26 mouse cellular contexts compared by ENCODE assay signal in the genomic region with DNA sequence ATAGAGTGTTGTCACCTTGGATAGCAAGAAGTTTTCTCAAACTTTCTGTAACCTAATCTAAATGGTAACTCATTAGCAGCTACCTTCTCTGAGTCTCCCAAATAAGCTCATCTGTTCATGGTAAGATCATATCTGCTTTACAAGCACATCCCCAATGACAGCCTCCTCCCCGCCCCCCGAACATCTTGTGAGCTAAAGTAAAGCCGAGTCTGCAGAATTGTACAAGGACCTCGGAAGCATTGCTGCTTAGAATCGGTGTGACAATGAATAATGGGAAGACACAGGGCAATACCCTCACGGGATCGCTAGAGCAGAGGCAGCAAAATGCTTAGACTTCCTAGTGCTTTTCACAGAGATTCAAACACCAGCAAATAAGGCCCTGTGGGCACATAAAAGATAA.
A peak's percentile ranks its signal among the peaks of the same experiment; 100 is the strongest.
DNase-seq lines count a peak whose midpoint lies in the region; ATAC-seq lines count a peak whose summit lies in the region.
"Had no signal": no experiment of that assay in that cellular context is flagged by ENCODE, and none has a peak within 500 bp of the region (broad histone marks: within the 10 kb centered on the region; RNA-seq: fewer than 3 reads in every experiment).

No protein-coding gene starts in this region.

- no peaks in the 10 kb centered on the region for H3K36me3 ChIP-seq in neural tube, embryonic 13.5 days
- H3K36me3 ChIP-seq: embryonic facial prominence, embryonic 10.5 days; embryonic facial prominence, embryonic 15.5 days; forebrain, embryonic 12.5 days; limb, embryonic 13.5 days; lung, embryonic 15.5 days; midbrain, embryonic 13.5 days had no signal

- WGBS in neural tube, embryonic 13.5 days, result 51% methylated on average over 7 of the region's 7 CpGs

- no peak overlapping the region for H3K27ac ChIP-seq in neural tube, embryonic 13.5 days (replicated peaks)
- H3K27ac ChIP-seq: embryonic facial prominence, embryonic 10.5 days; embryonic facial prominence, embryonic 15.5 days; forebrain, embryonic 12.5 days; limb, embryonic 13.5 days; lung, embryonic 15.5 days; midbrain, embryonic 13.5 days had no signal

- intact Hi-C loops in left cerebral cortex, postnatal 36 days (cut with DNase I), result no loop called here

- no peaks in the 10 kb centered on the region for H3K27me3 ChIP-seq in neural tube, embryonic 13.5 days
- H3K27me3 ChIP-seq: CH12.LX; embryonic facial prominence, embryonic 15.5 days; forebrain, embryonic 12.5 days; limb, embryonic 13.5 days; lung, embryonic 15.5 days; midbrain, embryonic 13.5 days had no signal

- DNase-seq in frontal cortex, postnatal 10 days (ENCODE audit: low spot score in 2 of 2), result no peak
- DNase-seq in layer of hippocampus, adult 9-11 months, result peak; percentile 34
- DNase-seq in layer of hippocampus, postnatal 10 days (ENCODE audit: low spot score in 2 of 2), result no peak
- DNase-seq in neural tube, embryonic 10.5 days (ENCODE audit: extremely low spot score, low spot score), result no peak
- peak; percentile 36 to 37 for DNase-seq in left cerebral cortex, postnatal 36 days (ENCODE audit: low spot score in 2 of 2)
- DNase-seq in spleen, postnatal 14 days (ENCODE audit: low spot score in 2 of 2), result no peak
- DNase-seq: adrenal gland, adult 8-10 months; cerebellum, adult 8-10 months; cerebellum, postnatal 25 days; forebrain, postnatal 0 days; gastrocnemius, postnatal 14 days; heart, postnatal 14 days; kidney, adult 2 months; kidney, postnatal 4 days; thymus, adult 2 months; thymus, postnatal 36 days had no signal

- no peak overlapping the region for H3K9ac ChIP-seq in neural tube, embryonic 13.5 days
- H3K9ac ChIP-seq: embryonic facial prominence, embryonic 15.5 days; forebrain, embryonic 12.5 days; forebrain, postnatal 0 days; limb, embryonic 13.5 days; lung, embryonic 15.5 days; midbrain, embryonic 13.5 days had no signal

- peaks cover 4% of the 10 kb centered on the region; the same call in 1 of the 2 replicates for H3K4me1 ChIP-seq in neural tube, embryonic 13.5 days (replicated peaks)
- H3K4me1 ChIP-seq: embryonic facial prominence, embryonic 10.5 days; embryonic facial prominence, embryonic 15.5 days; forebrain, embryonic 12.5 days; limb, embryonic 13.5 days; lung, embryonic 15.5 days; midbrain, embryonic 13.5 days had no signal

- no peak overlapping the region for H3K4me3 ChIP-seq in neural tube, embryonic 13.5 days
- H3K4me3 ChIP-seq: embryonic facial prominence, embryonic 10.5 days; embryonic facial prominence, embryonic 15.5 days; forebrain, embryonic 12.5 days; limb, embryonic 13.5 days; lung, embryonic 15.5 days; midbrain, embryonic 13.5 days had no signal

- H3K4me2 ChIP-seq in neural tube, embryonic 13.5 days, result no peak overlapping the region
- H3K4me2 ChIP-seq: embryonic facial prominence, embryonic 15.5 days; forebrain, embryonic 12.5 days; limb, embryonic 13.5 days; liver, embryonic 11.5 days; lung, embryonic 15.5 days; midbrain, embryonic 13.5 days had no signal

- ATAC-seq in frontal cortex, adult (ENCODE audit: low TSS enrichment), result peak; percentile 48
- peak; percentile 59; the same call in 1 of the 2 replicates for ATAC-seq in neural tube, embryonic 13.5 days (ENCODE audit: low read depth)
- ATAC-seq: forebrain, postnatal 0 days; midbrain, embryonic 13.5 days had no signal

- H3K9me3 ChIP-seq in neural tube, embryonic 13.5 days, result no peaks in the 10 kb centered on the region
- H3K9me3 ChIP-seq: embryonic facial prominence, embryonic 10.5 days; embryonic facial prominence, embryonic 15.5 days; forebrain, embryonic 12.5 days; limb, embryonic 13.5 days; lung, embryonic 15.5 days; midbrain, embryonic 13.5 days had no signal

Comparison
In these comparisons a context has a peak if more than half of its experiments do, and no peak if none do; other contexts are left out.
1. DNase-seq: peak in layer of hippocampus, adult 9-11 months (single experiment) and left cerebral cortex, postnatal 36 days (2 of 2); none in frontal cortex, postnatal 10 days (0 of 2), layer of hippocampus, postnatal 10 days (0 of 2), neural tube, embryonic 10.5 days (single experiment) and spleen, postnatal 14 days (0 of 2).